Mouse (Mus musculus): ENCODE results near the gene Tesmin.

Tesmin gene

GRCm38 (mm10) chr19:3392384-3392783 is 3.7 kb downstream of the Tesmin start:
- no peak for DNase-seq (ENCODE audit: low read depth)

- DNase-seq (ENCODE audit: low read depth): no peak
These were observed 5.6 kb downstream of the Tesmin start for GRCm38 (mm10) chr19:3394216-3394615.

- DNase-seq (ENCODE audit: low read depth): no peak
These were observed 11.4 kb downstream of the Tesmin start for GRCm38 (mm10) chr19:3400057-3400456.

GRCm38 (mm10) chr19:3401504-3401903 is 12.8 kb downstream of the Tesmin start:
- DNase-seq (ENCODE audit: low read depth): no peak

GRCm38 (mm10) chr19:3401943-3402342 is 13.3 kb downstream of the Tesmin start:
- DNase-seq (ENCODE audit: low read depth): no peak

- DNase-seq (ENCODE audit: low read depth): no peak
These were observed 13.7 kb downstream of the Tesmin start for GRCm38 (mm10) chr19:3402390-3402789.

GRCm38 (mm10) chr19:3404030-3404429 is 15.4 kb downstream of the Tesmin start:
- no peak for DNase-seq (ENCODE audit: low read depth)

- DNase-seq (ENCODE audit: low read depth): no peak
These were observed 17.0 kb downstream of the Tesmin start for GRCm38 (mm10) chr19:3405531-3406281.

GRCm38 (mm10) chr19:3414268-3414733 is 25.6 kb downstream of the Tesmin start, which contains the start of gene Gal:
TSS of gene Gal (minus strand) at chr19:3414544.
- no peak for DNase-seq (ENCODE audit: low read depth)

GRCm38 (mm10) chr19:3419251-3419650 is 30.6 kb downstream of the Tesmin start:
- DNase-seq (ENCODE audit: low read depth): peak; percentile 56

- DNase-seq (ENCODE audit: low read depth): no peak
These were observed 33.8 kb downstream of the Tesmin start for GRCm38 (mm10) chr19:3422488-3422887.

- peak; percentile 62 for DNase-seq (ENCODE audit: low read depth)
These were observed 34.3 kb downstream of the Tesmin start for GRCm38 (mm10) chr19:3422981-3423380.

DNA sequence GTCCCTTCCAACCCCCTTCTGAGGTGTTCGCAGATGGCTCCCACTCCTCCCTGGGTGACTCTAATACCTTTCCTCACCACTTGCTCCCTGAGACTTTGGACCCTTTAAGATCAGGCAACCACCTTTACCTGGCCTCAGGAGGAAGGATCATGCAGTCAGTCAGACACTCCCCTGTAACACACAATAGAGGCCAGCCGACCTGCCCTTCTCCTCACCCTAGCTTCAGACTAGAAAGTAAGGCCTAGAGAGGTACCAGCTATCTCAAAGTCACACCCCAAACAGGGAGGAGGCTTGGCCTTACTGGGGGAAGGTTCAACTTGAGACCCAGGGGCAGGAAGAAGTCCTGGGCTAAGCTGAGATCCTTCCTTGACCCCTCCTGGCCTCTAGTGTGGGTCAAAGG is 35.6 kb downstream of the Tesmin start:
- no peak for DNase-seq (ENCODE audit: low read depth)

DNA sequence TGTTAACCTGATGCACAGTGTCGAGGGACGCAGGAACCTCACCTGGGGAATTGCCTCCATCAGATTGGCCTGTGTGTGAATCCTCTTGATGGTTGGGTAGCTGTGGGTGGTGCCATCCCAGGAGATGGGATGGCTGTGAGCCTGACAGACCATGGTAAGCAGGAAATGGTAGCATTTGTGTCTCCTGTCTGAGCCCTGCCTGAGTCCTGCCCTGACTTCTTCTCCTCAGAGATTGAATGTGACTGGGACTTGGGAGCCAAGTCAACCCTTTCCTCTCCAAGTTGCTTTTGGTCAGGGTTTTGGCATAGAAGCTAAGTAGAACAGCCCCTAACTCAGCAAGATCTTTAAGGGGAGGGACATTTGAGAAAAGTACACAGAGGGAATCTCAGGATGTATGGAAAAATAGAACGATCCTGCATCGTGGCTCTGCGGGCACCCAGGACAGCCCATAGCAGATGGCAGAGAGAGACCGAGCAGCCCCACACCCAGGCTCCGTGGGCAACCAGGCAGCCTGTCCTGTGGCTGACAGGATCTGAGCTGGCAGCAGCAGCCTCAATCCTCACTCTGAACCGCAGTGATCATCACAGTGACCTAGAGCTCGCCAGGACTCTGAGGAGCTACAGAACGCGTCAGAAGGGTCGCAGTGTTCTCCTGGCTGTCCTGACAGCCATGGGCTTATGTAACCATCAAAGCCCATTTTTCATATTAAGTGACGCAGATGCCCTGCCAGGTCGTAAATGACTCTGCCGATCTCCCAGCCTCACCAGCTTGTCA is 39.6 kb downstream of the Tesmin start:
- DNase-seq (ENCODE audit: low read depth): no peak

DNA sequence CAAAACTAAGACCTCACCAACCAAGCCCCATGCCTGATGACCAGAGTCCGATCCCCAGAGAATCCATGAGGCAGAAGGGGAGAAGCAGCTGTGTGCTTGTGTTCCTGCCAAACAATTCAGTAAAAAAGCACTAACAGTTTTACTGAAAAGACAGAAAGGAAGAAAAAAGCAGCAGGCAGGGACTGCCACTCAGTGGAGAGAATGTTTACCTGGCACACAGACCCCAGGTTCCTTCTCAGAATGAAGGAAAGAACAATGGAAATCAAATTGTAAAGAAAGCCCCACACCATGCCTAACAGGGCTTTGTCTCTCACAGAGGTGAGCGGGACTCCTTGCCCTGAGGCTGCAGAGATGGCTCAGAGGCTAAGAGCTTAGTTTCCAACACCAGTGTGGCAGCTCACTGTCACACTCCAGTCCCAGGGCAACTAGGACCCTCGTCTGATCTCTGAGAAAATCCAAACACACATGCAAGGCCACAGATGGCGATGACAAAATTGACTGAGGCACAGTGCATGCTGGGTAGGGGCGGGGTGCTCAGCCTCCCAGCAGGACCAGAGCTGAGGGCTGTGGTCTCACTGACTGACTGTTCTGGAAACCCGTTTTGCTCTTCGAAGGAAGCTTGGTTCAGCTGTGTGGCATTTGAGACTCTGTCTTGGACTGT is 40.6 kb downstream of the Tesmin start:
- no peak for DNase-seq (ENCODE audit: low read depth)

- DNase-seq (ENCODE audit: low read depth): no peak
These were observed 42.4 kb downstream of the Tesmin start for GRCm38 (mm10) chr19:3431066-3431465.

DNA sequence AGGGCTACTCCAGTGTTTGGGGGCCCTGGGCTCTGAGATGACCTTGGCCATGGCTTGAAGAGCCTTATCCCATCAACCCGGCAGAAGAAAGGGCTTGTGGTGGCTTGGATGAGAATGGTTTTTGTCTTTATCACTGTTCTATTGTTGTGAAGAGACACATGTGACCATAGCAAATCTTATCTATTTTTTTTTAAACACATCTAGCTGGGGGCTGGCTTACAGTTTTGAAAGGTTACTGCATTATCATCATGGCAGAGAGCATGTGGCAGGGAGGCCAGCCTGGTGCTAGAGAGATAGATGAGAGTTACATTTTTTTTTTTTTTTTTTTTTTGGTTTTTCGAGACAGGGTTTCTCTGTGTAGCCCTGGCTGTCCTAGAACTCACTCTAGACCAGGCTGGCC is 43.3 kb downstream of the Tesmin start:
- no peak for DNase-seq (ENCODE audit: low read depth)

DNA sequence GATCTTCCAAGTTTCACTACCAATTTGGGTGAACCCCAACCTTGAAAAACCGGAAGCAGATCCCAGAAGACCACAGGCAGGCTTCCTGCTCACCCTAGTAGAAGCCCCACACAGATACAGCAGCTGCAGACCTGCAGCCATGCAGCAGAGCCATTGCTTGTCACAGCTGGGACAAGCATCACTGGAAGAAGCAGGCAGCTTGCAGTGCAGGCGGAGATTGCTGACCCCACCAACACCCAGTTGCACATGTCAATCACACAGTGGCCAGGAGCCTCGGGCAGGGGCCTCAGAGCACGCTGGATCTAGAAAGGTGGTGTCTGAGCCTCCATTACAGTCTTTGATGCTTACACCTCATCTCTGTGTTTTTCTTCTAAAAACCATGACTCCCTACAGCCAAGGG is 45.5 kb downstream of the Tesmin start:
- DNase-seq (ENCODE audit: low read depth): no peak

DNA sequence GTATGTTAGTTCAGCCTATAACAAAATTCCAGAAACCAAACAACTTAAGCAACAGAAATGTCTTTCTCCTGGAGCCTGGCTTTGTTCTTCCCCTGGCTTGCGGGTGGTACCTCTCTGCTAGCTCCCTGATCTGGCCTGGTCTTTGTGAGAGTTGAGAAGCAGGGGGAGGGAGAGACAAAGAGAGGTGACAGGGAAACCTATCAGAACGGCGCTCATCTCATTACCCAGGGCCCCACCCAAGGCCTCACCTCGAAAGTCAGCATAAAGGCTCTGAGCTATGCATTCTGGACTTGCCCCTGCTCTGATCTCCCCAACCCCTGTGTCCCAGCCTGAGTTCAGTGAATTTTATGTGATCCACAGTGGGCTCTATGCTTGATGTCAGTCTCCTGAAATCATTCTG is 46.0 kb downstream of the Tesmin start:
- no peak for DNase-seq (ENCODE audit: low read depth)

- no peak for DNase-seq (ENCODE audit: low read depth)
These were observed 47.2 kb downstream of the Tesmin start for GRCm38 (mm10) chr19:3435824-3436223.

DNA sequence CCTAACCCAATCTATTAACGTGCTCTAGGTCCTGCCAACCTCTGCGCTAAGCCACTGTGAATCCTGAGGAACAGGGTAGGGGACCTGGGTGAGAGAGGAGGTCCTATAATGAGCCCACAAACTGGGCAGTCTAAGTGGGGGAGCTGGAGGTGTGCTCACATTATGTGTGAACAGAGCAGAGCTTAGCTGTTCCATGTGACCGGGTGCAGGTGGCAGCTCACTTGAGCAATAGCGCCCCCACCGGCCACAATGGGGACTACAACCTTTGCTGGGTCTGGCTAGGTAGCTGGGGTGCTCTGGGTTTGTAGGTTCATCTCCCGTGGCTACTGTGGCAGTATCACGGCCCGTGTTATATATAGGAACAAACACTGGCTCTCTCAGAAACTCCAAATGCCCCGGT is 48.2 kb downstream of the Tesmin start:
- peak; percentile 53 for DNase-seq (ENCODE audit: low read depth)

DNA sequence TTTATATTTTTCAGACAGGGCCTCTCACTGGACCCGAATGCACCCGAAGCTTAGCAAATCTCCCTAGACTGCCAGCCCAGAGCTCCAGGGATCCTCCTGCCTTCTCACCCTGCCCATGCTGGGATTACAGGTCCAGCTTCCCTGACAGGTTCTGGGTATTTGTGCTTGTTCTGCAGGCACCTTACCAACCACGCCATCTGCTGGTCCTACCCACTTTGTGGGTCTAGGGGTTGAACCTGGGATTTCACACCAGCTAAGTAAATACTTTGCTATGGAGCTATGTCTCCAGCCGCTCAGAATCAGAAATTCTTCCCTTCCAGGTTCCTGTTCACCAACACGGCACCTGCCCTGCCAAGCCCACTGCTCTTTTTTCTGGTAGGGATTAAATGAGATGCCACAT is 49.3 kb downstream of the Tesmin start:
- peak; percentile 53 for DNase-seq (ENCODE audit: low read depth)

DNA sequence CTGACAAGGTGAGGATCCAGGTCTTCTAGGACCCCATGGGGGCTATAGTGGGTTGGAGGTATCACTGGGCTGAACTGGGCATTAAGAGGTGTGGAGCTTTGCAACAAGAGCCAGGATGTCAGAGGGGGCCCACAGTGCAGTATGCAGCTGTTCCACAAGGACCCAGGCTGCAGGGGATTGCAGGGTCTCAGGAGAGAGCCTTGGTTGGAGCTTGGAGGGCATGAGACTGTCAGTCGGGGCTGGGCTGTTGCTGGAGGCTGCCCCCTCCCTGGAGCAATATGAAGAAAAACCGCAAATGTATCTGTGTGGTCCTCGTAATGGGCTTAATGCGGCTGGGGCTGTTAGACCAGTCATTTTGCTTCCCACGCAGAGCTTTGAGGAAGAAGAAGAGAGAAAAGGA is 52.0 kb downstream of the Tesmin start:
- DNase-seq (ENCODE audit: low read depth): no peak

All from 416B (cell line).